Mouse (Mus musculus): ENCODE measurements around the gene Ripor1.

DNA sequence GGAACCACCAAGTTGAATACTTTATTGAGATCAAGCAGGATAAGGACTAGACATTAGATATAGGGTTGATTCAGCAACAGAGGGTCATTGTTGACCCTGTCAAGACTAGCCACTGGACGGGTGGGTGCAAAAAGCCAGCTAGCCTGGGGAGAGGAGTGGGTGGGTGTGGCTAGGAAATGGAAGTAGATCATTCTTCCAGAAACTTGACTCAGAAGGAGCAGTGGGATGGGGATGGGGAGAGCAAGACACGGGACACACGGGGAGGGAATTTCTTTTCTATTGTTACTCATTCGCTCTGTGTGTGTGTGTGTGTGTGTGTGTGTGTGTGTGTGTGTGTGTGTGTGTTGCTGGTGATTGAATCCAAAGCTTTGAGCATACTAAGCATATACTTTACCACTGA lies 4.7 kb downstream of the Ripor1 start:
- TF ChIP-seq POLR2A (IDR thresholded peaks at IDR 0.05; ENCODE audit: extremely low read depth, insufficient read depth, low read length) (no peak), CTCF (IDR thresholded peaks at IDR 0.05; ENCODE audit: extremely low read depth, insufficient read depth, low read length) (no peak)
